Mouse (Mus musculus) stomach, embryonic 14.5 days (tissue): ENCODE measurements around the gene Cib3. TPM values are rescaled to one million over a fixed set of nuclear protein-coding genes. Genes with fewer than 3 reads are reported as not detected.

Experiments used
- ATAC-seq: fragments of 200-750 bp; cut with Nextera tagmentation; 2 replicates; pipeline ENCODE4 v1.8.0; 2017; ENCODE audit warnings: low read depth, moderate TSS enrichment; ENCODE audit not compliant: insufficient number of reproducible peaks, insufficient read depth, low FRiP score
- H3K27ac ChIP-seq: fragments of 300-500 bp; sonication (generic); 2 replicates; pipeline ENCODE4 v1.5.1; 2014; ENCODE audit warnings: mild to moderate bottlenecking, low read length, moderate library complexity, mixed read lengths
- H3K27me3 ChIP-seq: fragments of 300-500 bp; sonication (generic); 2 replicates; pipeline ENCODE4 v1.6.1; 2014; ENCODE audit warnings: low read length, control low read depth, mixed read lengths; ENCODE audit not compliant: control insufficient read depth, insufficient read depth
- H3K36me3 ChIP-seq: fragments of 300-500 bp; sonication (generic); 2 replicates; pipeline ENCODE4 v1.6.1; 2014; ENCODE audit warnings: mild to moderate bottlenecking, control low read depth, low read length, moderate library complexity, mixed read lengths; ENCODE audit not compliant: control insufficient read depth, insufficient read depth
- H3K4me1 ChIP-seq: fragments of 300-500 bp; sonication (generic); 2 replicates; pipeline ENCODE4 v1.6.1; 2014; ENCODE audit warnings: low read length, control low read depth, mixed read lengths; ENCODE audit not compliant: control insufficient read depth, insufficient read depth
- H3K4me2 ChIP-seq: fragments of 300-500 bp; sonication (generic); replicated peaks from 2 replicates; pipeline ENCODE4 v1.6.1; 2014; ENCODE audit warnings: low read depth, low read length, control low read depth
- H3K4me3 ChIP-seq: fragments of 300-500 bp; sonication (generic); 2 replicates; pipeline ENCODE4 v1.5.1; 2014; ENCODE audit warnings: low read depth, low read length, control low read depth
- H3K9ac ChIP-seq: fragments of 300-500 bp; sonication (generic); replicated peaks from 2 replicates; pipeline ENCODE4 v1.6.1; 2014; ENCODE audit warnings: low read depth, mild to moderate bottlenecking, control low read depth, low read length, moderate library complexity, mixed read lengths
- H3K9me3 ChIP-seq: fragments of 300-500 bp; sonication (generic); 2 replicates; pipeline ENCODE4 v1.6.1; 2016; ENCODE audit warnings: low read depth, low read length, control low read depth; ENCODE audit not compliant: control insufficient read depth
- WGBS: fragments of 180-500 bp; shearing (Covaris S2); extraction: QIAGEN DNeasy Blood & Tissue Kit; methylation state at CpG from one replicate; pipeline ENCODE4 v1.1.7; 2014; 5-methylcytosine and 5-hydroxymethylcytosine counted together
- polyA plus RNA-seq: library from polyadenylated mRNA; unstranded; fragments of >200 nt; fragmentation: Nextera tagmentation; extraction: Ambion mirVana; gene quantifications from 2 replicates; pipeline ENCODE4 v1.2.1, GENCODE M21; 2014

Cib3 gene
- not detected in 2 replicates for polyA plus RNA-seq

- no peaks in the 10 kb centered on the region for H3K9me3 ChIP-seq
- no peak within 1 kb of the TSS for H3K27ac ChIP-seq
- no peak for ATAC-seq
- H3K9ac ChIP-seq, result no peak within 1 kb of the TSS
- H3K27me3 ChIP-seq, result no peaks in the 10 kb centered on the region
- H3K36me3 ChIP-seq, result no peaks in the 10 kb centered on the region
- WGBS, result 62% methylated on average over 4 of the region's 4 CpGs
- no peak within 1 kb of the TSS for H3K4me2 ChIP-seq
- no peaks in the 10 kb centered on the region for H3K4me1 ChIP-seq
- H3K4me3 ChIP-seq, result no peak within 1 kb of the TSS
Observed at GRCm38 (mm10) chr8:72212751-72213150, at the start of gene Cib3. Gene Cib3, minus strand, starts transcription at chr8:72212837.

DNA sequence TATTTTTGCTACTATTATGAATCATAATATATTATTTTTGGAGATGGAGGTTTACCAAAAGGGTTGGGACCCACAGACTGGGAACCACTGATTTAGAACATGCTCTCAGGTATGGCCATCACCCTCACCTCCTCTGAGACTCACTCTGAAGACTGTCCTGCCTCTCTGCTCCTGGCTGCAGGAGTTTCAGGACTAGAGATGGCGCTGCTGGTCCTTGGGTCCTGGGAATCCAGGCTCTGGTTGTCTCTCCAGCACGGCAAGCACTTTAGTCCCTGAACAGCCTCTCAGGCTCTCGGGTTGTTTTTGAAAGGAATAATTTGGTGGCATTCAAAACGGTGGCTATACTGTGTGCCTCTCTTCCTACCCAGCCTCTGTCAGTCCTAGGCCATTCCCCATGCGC is 49.2 kb upstream of the Cib3 start:
- 57% methylated on average over 5 of the region's 5 CpGs for WGBS
- ATAC-seq, result no peak
- Histone ChIP-seq H3K9me3 (no peaks in the 10 kb centered on the region), H3K36me3 (no peaks in the 10 kb centered on the region), H3K27me3 (no peaks in the 10 kb centered on the region), H3K4me1 (no peaks in the 10 kb centered on the region), H3K4me3 (no peak overlapping the region), H3K4me2 (no peak overlapping the region), H3K9ac (no peak overlapping the region), H3K27ac (no peak overlapping the region)

GRCm38 (mm10) chr8:72261431-72261830 is 48.8 kb upstream of the Cib3 start:
- Histone ChIP-seq H3K36me3 (no peaks in the 10 kb centered on the region), H3K9ac (no peak overlapping the region), H3K4me3 (no peak overlapping the region), H3K27ac (no peak overlapping the region), H3K9me3 (no peaks in the 10 kb centered on the region), H3K27me3 (no peaks in the 10 kb centered on the region), H3K4me1 (no peaks in the 10 kb centered on the region), H3K4me2 (no peak overlapping the region)
- no peak for ATAC-seq

- Histone ChIP-seq H3K27me3 (no peaks in the 10 kb centered on the region), H3K9me3 (no peaks in the 10 kb centered on the region), H3K4me3 (no peak overlapping the region), H3K36me3 (no peaks in the 10 kb centered on the region), H3K4me2 (no peak overlapping the region), H3K27ac (no peak overlapping the region), H3K9ac (no peak overlapping the region), H3K4me1 (no peaks in the 10 kb centered on the region)
- no peak for ATAC-seq
- 21% methylated on average over 2 of the region's 2 CpGs for WGBS
Observed at GRCm38 (mm10) chr8:72261019-72261418, 48.4 kb upstream of the Cib3 start.

- no peak for ATAC-seq
- Histone ChIP-seq H3K4me1 (no peaks in the 10 kb centered on the region), H3K4me2 (no peak overlapping the region), H3K9ac (no peak overlapping the region), H3K4me3 (no peak overlapping the region), H3K36me3 (no peaks in the 10 kb centered on the region), H3K9me3 (no peaks in the 10 kb centered on the region), H3K27me3 (no peaks in the 10 kb centered on the region), H3K27ac (no peak overlapping the region)
- WGBS, result 60% methylated on average over 4 of the region's 4 CpGs
Observed at GRCm38 (mm10) chr8:72260585-72260984, 47.9 kb upstream of the Cib3 start.

DNA sequence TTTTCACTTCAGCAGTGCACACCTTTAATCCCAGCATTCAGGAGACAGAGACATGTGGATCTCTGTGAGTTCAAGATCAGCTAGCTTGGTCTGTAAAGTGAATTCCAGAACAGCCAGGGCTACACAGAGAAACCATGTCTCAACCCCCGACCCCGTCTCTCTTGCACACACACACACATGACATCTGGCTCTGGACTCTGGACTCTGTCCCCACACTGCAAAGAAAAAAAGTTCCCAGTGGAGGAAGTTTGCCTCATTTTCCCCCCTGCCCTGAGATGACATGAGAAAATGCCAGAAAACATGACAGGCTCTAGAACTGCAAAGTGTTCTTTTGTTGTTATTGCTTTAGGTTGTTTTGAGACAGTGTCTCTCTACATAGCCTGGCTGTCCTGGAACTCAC is 47.2 kb upstream of the Cib3 start:
- WGBS, result 63% methylated on average over 2 of the region's 2 CpGs

GRCm38 (mm10) chr8:72257902-72258238 is 45.2 kb upstream of the Cib3 start:
- Histone ChIP-seq H3K9ac (no peak overlapping the region), H3K4me1 (no peaks in the 10 kb centered on the region), H3K4me2 (no peak overlapping the region), H3K4me3 (no peak overlapping the region), H3K27me3 (no peaks in the 10 kb centered on the region), H3K27ac (no peak overlapping the region), H3K36me3 (peaks cover 8% of the 10 kb centered on the region; the same call in 1 of the 2 replicates), H3K9me3 (no peaks in the 10 kb centered on the region)
- WGBS, result 77% methylated on average over 1 of the region's 1 CpGs
- ATAC-seq, result no peak

More for the DNA sequence above, 47.2 kb upstream of the Cib3 start:
- no peak overlapping the region for H3K4me3 ChIP-seq
- ATAC-seq, result no peak
- no peak overlapping the region for H3K4me2 ChIP-seq
- no peak overlapping the region for H3K9ac ChIP-seq
- no peaks in the 10 kb centered on the region for H3K36me3 ChIP-seq
- no peaks in the 10 kb centered on the region for H3K4me1 ChIP-seq
- H3K27me3 ChIP-seq, result no peaks in the 10 kb centered on the region
- no peak overlapping the region for H3K27ac ChIP-seq
- H3K9me3 ChIP-seq, result no peaks in the 10 kb centered on the region

GRCm38 (mm10) chr8:72257171-72257901 is 44.7 kb upstream of the Cib3 start:
- Histone ChIP-seq H3K27ac (no peak overlapping the region), H3K4me3 (no peak overlapping the region), H3K27me3 (no peaks in the 10 kb centered on the region), H3K4me1 (no peaks in the 10 kb centered on the region), H3K4me2 (no peak overlapping the region), H3K9ac (no peak overlapping the region), H3K9me3 (no peaks in the 10 kb centered on the region), H3K36me3 (peaks cover 8% of the 10 kb centered on the region; the same call in 1 of the 2 replicates)
- WGBS, result 53% methylated on average over 7 of the region's 7 CpGs
- ATAC-seq, result no peak

- no peak overlapping the region for H3K27ac ChIP-seq
- H3K9me3 ChIP-seq, result no peaks in the 10 kb centered on the region
- no peak for ATAC-seq
- 80% methylated on average over 2 of the region's 2 CpGs for WGBS
- H3K4me3 ChIP-seq, result no peak overlapping the region
- H3K4me2 ChIP-seq, result no peak overlapping the region
- peaks cover 5% of the 10 kb centered on the region; the same call in 1 of the 2 replicates for H3K4me1 ChIP-seq
- no peak overlapping the region for H3K9ac ChIP-seq
- H3K36me3 ChIP-seq, result peaks cover 4% of the 10 kb centered on the region; the same call in 1 of the 2 replicates
- H3K27me3 ChIP-seq, result no peaks in the 10 kb centered on the region
Observed at GRCm38 (mm10) chr8:72244610-72245009, 32.0 kb upstream of the Cib3 start.
